Mouse (Mus musculus) gastrocnemius, postnatal 25 days (tissue): ENCODE data around the gene Ablim2. TPM values are rescaled to one million over a fixed set of nuclear protein-coding genes. Genes with fewer than 3 reads are reported as not detected.

Experiments used
- DNase-seq: peaks from one replicate; pipeline ENCODE4 v3.0.0; 2022
- total RNA-seq, 2 experiments: library from RNA; stranded (reverse); gene quantifications; 1 replicate in 1 of 2; 2 replicates in 1 of 2; pipeline ENCODE4 v1.2.3; 2021

The Ablim2 gene
- total RNA-seq, 2 experiments from 2014 or later = 33.4 to 42.7 TPM

GRCm38 (mm10) chr5:35739536-35740278, 18.0 kb upstream of the Ablim2 start, which contains the start of gene Sh3tc1:
Gene Sh3tc1, minus strand, starts transcription at chr5:35739987.
- DNase-seq = no peak

GRCm38 (mm10) chr5:35740716-35741115, 17.0 kb upstream of the Ablim2 start:
- no peak for DNase-seq

GRCm38 (mm10) chr5:35741225-35741820, 16.4 kb upstream of the Ablim2 start:
- no peak for DNase-seq

GRCm38 (mm10) chr5:35743238-35743951, 14.3 kb upstream of the Ablim2 start:
- DNase-seq = peak; percentile 73

GRCm38 (mm10) chr5:35743990-35744722, 13.5 kb upstream of the Ablim2 start:
- no peak for DNase-seq

GRCm38 (mm10) chr5:35745406-35745805, 12.3 kb upstream of the Ablim2 start:
- DNase-seq = no peak

GRCm38 (mm10) chr5:35746910-35747309, 10.8 kb upstream of the Ablim2 start:
- no peak for DNase-seq

- no peak for DNase-seq
Observed at GRCm38 (mm10) chr5:35749416-35749815, 8.3 kb upstream of the Ablim2 start.

- no peak for DNase-seq
Observed at GRCm38 (mm10) chr5:35750026-35750425, 7.7 kb upstream of the Ablim2 start.

- no peak for DNase-seq
Observed at GRCm38 (mm10) chr5:35751016-35751415, 6.7 kb upstream of the Ablim2 start.

GRCm38 (mm10) chr5:35755131-35755733, 2.4 kb upstream of the Ablim2 start:
- DNase-seq = peak; percentile 36

GRCm38 (mm10) chr5:35756020-35756419, 1.7 kb upstream of the Ablim2 start:
- DNase-seq = no peak

- DNase-seq = no peak
Observed at GRCm38 (mm10) chr5:35756997-35757638, 562 bp upstream of the Ablim2 start.

GRCm38 (mm10) chr5:35758081-35759053, 687 bp downstream of the Ablim2 start:
- DNase-seq = no peak

- DNase-seq = no peak
Observed at GRCm38 (mm10) chr5:35761323-35761722, 3.6 kb downstream of the Ablim2 start.

GRCm38 (mm10) chr5:35762388-35762787, 4.7 kb downstream of the Ablim2 start:
- DNase-seq = peak; percentile 63

- peak; percentile 38 for DNase-seq
Observed at GRCm38 (mm10) chr5:35762850-35763249, 5.2 kb downstream of the Ablim2 start.

GRCm38 (mm10) chr5:35765909-35766308, 8.2 kb downstream of the Ablim2 start:
- no peak for DNase-seq

- no peak for DNase-seq
Observed at GRCm38 (mm10) chr5:35768525-35768924, 10.8 kb downstream of the Ablim2 start.

- DNase-seq = no peak
Observed at GRCm38 (mm10) chr5:35768997-35769396, 11.3 kb downstream of the Ablim2 start.
